Mouse (Mus musculus) ES-Bruce4 (cell line): ENCODE data around the gene Ncor2. TPM values are rescaled to one million over a fixed set of nuclear protein-coding genes. Genes with fewer than 3 reads are reported as not detected.
A peak's percentile ranks its signal among the peaks of the same experiment; 100 is the strongest.

Source experiments
- H3K27ac ChIP-seq: 2 replicates; pipeline ENCODE4 v1.5.1; 2012; ENCODE audit warnings: low read length, inconsistent platforms; ENCODE audit not compliant: insufficient read depth
- H3K27me3 ChIP-seq: 2 replicates; pipeline ENCODE4 v1.6.1; 2012; ENCODE audit warnings: mild to moderate bottlenecking, low read length, inconsistent platforms; ENCODE audit not compliant: control insufficient read depth, poor library complexity, insufficient read depth, severe bottlenecking
- H3K36me3 ChIP-seq: 2 replicates; pipeline ENCODE4 v1.6.1; 2012; ENCODE audit warnings: inconsistent platforms, mild to moderate bottlenecking, low read length, moderate library complexity; ENCODE audit not compliant: control insufficient read depth, poor library complexity, insufficient read depth, severe bottlenecking
- H3K4me1 ChIP-seq: one replicate; pipeline ENCODE4 v1.8.1; 2011; ENCODE audit warnings: low read length; ENCODE audit not compliant: control insufficient read depth, insufficient read depth
- H3K4me3 ChIP-seq: 2 replicates; pipeline ENCODE4 v1.5.1; 2011; ENCODE audit warnings: low read depth, mild to moderate bottlenecking, low read length
- H3K9ac ChIP-seq: 2 replicates; pipeline ENCODE4 v1.6.1; 2012; ENCODE audit warnings: low read depth, mild to moderate bottlenecking, inconsistent platforms; ENCODE audit not compliant: poor library complexity, severe bottlenecking
- H3K9me3 ChIP-seq: replicated peaks from 2 replicates; pipeline ENCODE4 v1.6.1; 2012; ENCODE audit warnings: mild to moderate bottlenecking, low read length, inconsistent platforms; ENCODE audit not compliant: control insufficient read depth, poor library complexity, insufficient read depth, severe bottlenecking
- CTCF ChIP-seq: IDR thresholded peaks from one replicate; pipeline ENCODE4 v1.8.1; 2011; ENCODE audit warnings: low read depth, low read length
- EP300 ChIP-seq: IDR thresholded peaks from 2 replicates; pipeline ENCODE4 v1.6.1; 2011; ENCODE audit warnings: low read depth, low read length; ENCODE audit not compliant: insufficient read depth
- POLR2A ChIP-seq: IDR thresholded peaks from one replicate; pipeline ENCODE4 v1.8.1; 2011; ENCODE audit warnings: low read length; ENCODE audit not compliant: insufficient read depth
- polyA plus RNA-seq: library from polyadenylated mRNA; stranded (reverse); fragments of >200 nt; gene quantifications from 2 replicates; pipeline ENCODE4 v1.2.4, GENCODE M21; 2011; ENCODE audit warnings: low read depth; ENCODE audit not compliant: missing spikeins, insufficient read depth, insufficient read length

Ncor2 gene
- polyA plus RNA-seq, 1 experiment = 57.5 TPM

- Histone ChIP-seq H3K9me3 (no peaks in the 10 kb centered on the region), H3K27ac (no peak overlapping the region), H3K9ac (no peak overlapping the region), H3K36me3 (no peaks in the 10 kb centered on the region), H3K4me1 (no peaks in the 10 kb centered on the region), H3K4me3 (no peak overlapping the region), H3K27me3 (no peaks in the 10 kb centered on the region)
- no peak for TF ChIP-seq POLR2A
- TF ChIP-seq CTCF = no peak
- no peak for TF ChIP-seq EP300
These were observed 161.7 kb downstream of the Ncor2 start for GRCm38 (mm10) chr5:125017332-125017731.

- TF ChIP-seq CTCF (no peak), EP300 (no peak), POLR2A (no peak)
- no peak overlapping the region for H3K4me3 ChIP-seq
- H3K27me3 ChIP-seq = no peaks in the 10 kb centered on the region
- H3K9me3 ChIP-seq = no peaks in the 10 kb centered on the region
- no peaks in the 10 kb centered on the region for H3K4me1 ChIP-seq
- no peak overlapping the region for H3K9ac ChIP-seq
- no peak overlapping the region for H3K27ac ChIP-seq
- H3K36me3 ChIP-seq = no peaks in the 10 kb centered on the region
These were observed 162.4 kb downstream of the Ncor2 start for GRCm38 (mm10) chr5:125016421-125017242.

DNA sequence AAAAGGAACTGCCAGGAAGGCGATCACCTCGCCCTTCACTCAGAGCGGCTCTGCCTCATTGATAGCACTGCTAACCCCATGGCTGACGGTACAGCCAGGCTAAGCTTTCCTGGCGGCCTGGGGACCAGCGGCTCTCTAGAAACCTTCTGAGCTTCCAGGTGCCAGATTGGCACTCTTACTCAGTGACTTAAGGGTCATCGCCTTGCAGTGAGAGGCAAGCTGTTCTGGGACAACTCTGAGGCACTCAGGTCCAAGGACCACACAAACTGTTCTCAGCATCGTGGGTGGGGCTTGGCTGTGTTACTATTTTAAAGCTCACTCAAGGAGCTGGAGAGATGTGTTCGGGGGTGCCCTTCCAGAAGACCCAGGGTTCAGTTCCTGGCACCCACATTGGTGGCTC lies 163.4 kb downstream of the Ncor2 start:
- Histone ChIP-seq H3K4me3 (no peak overlapping the region), H3K36me3 (no peaks in the 10 kb centered on the region)
- TF ChIP-seq CTCF = no peak
- no peak for TF ChIP-seq EP300
- no peak for TF ChIP-seq POLR2A

GRCm38 (mm10) chr5:125015066-125015465 lies 164.0 kb downstream of the Ncor2 start:
- no peak for TF ChIP-seq CTCF
- no peak for TF ChIP-seq EP300
- TF ChIP-seq POLR2A = no peak
- H3K9ac ChIP-seq = no peak overlapping the region
- H3K4me1 ChIP-seq = no peaks in the 10 kb centered on the region
- H3K27me3 ChIP-seq = no peaks in the 10 kb centered on the region
- no peak overlapping the region for H3K4me3 ChIP-seq
- H3K36me3 ChIP-seq = no peaks in the 10 kb centered on the region
- no peak overlapping the region for H3K27ac ChIP-seq
- no peaks in the 10 kb centered on the region for H3K9me3 ChIP-seq

More for the DNA sequence above, 163.4 kb downstream of the Ncor2 start:
- Histone ChIP-seq H3K4me1 (no peaks in the 10 kb centered on the region), H3K9me3 (no peaks in the 10 kb centered on the region), H3K27me3 (no peaks in the 10 kb centered on the region), H3K9ac (no peak overlapping the region), H3K27ac (no peak overlapping the region)

DNA sequence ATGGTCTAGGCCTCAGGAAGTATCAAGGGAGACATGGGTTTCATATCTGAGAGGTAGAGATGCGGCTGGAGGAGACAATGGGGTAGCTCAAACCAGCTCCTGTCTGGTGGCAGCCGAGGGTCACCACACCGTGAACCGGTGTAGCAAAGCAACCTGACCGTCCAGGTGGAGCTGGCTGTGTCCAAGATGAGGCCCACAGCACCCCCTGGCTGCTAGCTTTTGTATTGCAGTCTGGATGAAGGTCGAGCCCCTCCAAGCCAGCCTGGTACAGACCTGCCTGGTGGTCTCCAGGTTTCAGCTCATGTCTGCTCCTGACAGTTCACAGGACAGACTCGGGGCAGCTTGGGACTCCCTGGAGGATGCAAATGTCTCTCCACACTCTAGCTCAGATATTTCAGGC lies 164.5 kb downstream of the Ncor2 start:
- TF ChIP-seq EP300 = no peak
- no peak for TF ChIP-seq POLR2A
- peak; percentile 95 for TF ChIP-seq CTCF
- no peak overlapping the region for H3K9ac ChIP-seq
- H3K27me3 ChIP-seq = no peaks in the 10 kb centered on the region
- no peak overlapping the region for H3K27ac ChIP-seq
- no peaks in the 10 kb centered on the region for H3K4me1 ChIP-seq
- H3K36me3 ChIP-seq = no peaks in the 10 kb centered on the region
- no peak overlapping the region for H3K4me3 ChIP-seq
- H3K9me3 ChIP-seq = no peaks in the 10 kb centered on the region

DNA sequence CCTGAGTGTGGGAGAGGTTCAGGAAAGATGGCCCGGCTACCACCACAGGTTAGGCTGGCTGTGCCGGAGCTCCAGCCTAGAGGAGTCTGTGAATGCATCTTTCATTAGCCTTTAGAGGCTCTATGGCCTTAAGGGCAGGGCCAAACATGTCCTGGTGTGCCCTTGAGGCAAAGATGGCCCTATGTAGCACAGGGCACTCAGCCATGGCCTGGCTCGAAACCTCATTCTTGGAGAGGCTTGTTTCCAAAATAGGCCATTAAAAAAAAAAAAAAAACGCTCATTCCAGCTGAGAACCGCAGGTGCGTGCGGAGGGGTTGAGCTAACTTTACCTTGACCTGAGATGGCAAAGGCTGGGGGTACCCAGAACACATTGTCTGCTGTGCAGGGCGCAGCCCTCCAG lies 167.4 kb downstream of the Ncor2 start:
- Histone ChIP-seq H3K4me3 (peak overlapping the region; percentile 47), H3K36me3 (no peaks in the 10 kb centered on the region), H3K27ac (no peak overlapping the region), H3K4me1 (no peaks in the 10 kb centered on the region), H3K9me3 (no peaks in the 10 kb centered on the region), H3K27me3 (no peaks in the 10 kb centered on the region), H3K9ac (peak overlapping the region; percentile 9; the same call in 1 of the 2 replicates)
- no peak for TF ChIP-seq CTCF
- no peak for TF ChIP-seq EP300
- TF ChIP-seq POLR2A = no peak
